Mouse (Mus musculus) CD4-positive, CD25-positive, alpha-beta regulatory T cell, adult 4 months (primary cell): Measurements from ENCODE around the gene Olfr492. TPM values are rescaled to one million over a fixed set of nuclear protein-coding genes. Genes with fewer than 3 reads are reported as not detected.

ENCODE experiments used
- ATAC-seq: one replicate; pipeline ENCODE4 v1.8.0; 2017
- polyA plus RNA-seq, 2 experiments: library from polyadenylated mRNA; unstranded; fragments of 100-300 nt; shearing (Covaris generic); gene quantifications; one replicate each; pipeline ENCODE4 v1.2.1; 2017

Olfr492 gene
- polyA plus RNA-seq: not detected

DNA sequence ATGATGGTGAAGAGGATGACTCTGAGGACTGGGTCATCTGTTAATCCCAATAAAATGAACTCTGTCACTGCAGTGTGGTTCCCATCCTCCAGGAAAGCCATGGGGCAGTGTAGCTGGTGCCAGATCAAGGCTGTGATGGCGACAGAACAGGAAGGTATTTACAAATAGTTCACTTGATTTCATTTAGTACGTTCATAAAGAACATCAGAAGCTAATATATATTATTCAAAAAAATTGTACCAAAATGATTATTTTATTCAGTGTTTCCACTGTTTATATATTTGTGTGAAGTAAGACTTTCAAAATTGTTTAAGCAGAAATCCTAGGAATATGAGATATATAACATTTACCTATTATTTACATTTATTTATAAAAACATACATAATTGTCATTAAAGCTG, at the start of gene Olfr492:
Gene Olfr492, minus strand, starts transcription at position 101 of the 400 bp plus-strand sequence.
- ATAC-seq: no peak

- no peak for ATAC-seq
These were observed 41.6 kb upstream of the Olfr492 start, which contains the start of gene Olfr494 for GRCm38 (mm10) chr7:108365035-108365434. Gene Olfr494, plus strand, starts transcription at chr7:108365335.

DNA sequence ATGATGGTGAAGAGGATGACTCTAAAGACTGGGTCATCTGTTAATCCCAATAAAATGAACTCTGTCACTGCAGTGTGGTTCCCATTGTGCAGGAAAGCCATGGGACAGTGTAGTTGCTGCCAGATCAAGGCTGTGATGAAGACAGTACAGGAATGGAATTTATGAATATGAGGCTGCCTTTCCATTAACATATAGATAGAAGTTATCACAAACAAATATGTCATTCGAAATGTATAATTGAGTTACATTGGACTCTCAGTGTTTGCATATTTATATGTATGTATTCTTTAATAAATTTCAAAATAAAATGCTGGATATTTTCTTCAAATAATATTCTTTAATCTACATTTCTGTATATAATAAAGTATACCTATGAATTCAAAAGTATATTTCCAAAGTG, 23.4 kb upstream of the Olfr492 start, which contains the start of gene Olfr493:
Gene Olfr493, minus strand, starts transcription at position 101 of the 400 bp plus-strand sequence.
- ATAC-seq: no peak

DNA sequence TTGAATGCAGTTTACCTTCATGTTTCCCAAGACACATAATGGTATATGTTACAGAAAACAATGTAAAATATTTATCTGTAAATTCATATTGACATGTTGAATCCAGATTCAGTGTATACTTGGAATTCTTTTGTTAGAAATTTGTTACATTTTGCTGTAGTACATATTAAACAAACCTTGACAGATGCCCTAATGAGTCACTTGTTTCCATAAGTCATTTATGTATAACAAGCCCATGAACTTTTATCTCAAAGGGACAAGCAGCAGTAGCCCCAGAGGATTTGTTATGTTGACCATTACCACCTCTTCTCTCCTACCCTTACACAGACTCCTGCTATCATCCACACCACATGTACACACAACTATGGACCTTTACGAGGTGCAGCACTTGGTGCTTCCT, 10.3 kb downstream of the Olfr492 start, which contains the start of gene Olfr491:
Gene Olfr491, plus strand, starts transcription at position 301 of the 400 bp plus-strand sequence.
- no peak for ATAC-seq

- no peak for ATAC-seq
These were observed 34.6 kb downstream of the Olfr492 start, which contains the start of gene Olfr490 for GRCm38 (mm10) chr7:108288834-108289233. Gene Olfr490, minus strand, starts transcription at chr7:108288934.

Other genes with a start within 250 kb of the Olfr492 start
- under 1 TPM in 1 of 2 experiments, not detected in 1; 0.16 TPM for gene Olfr481, start 243.8 kb downstream of the Olfr492 start, polyA plus RNA-seq
- gene Olfr482, start 226.1 kb downstream of the Olfr492 start, polyA plus RNA-seq: not detected
- not detected for gene Olfr483, start 222.8 kb downstream of the Olfr492 start, polyA plus RNA-seq
- not detected for gene Olfr484, start 196.2 kb downstream of the Olfr492 start, polyA plus RNA-seq
- not detected for gene Olfr485, start 163.8 kb downstream of the Olfr492 start, polyA plus RNA-seq
- gene Olfr486, start 150.9 kb downstream of the Olfr492 start, polyA plus RNA-seq: not detected
- not detected for gene Olfr487, start 109.0 kb downstream of the Olfr492 start, polyA plus RNA-seq
- not detected for gene Olfr488, start 65.3 kb downstream of the Olfr492 start, polyA plus RNA-seq
- gene Olfr490, start 34.7 kb downstream of the Olfr492 start, polyA plus RNA-seq: not detected
- gene Olfr491, start 10.2 kb downstream of the Olfr492 start, polyA plus RNA-seq: not detected
- gene Olfr493, start 23.3 kb upstream of the Olfr492 start, polyA plus RNA-seq: not detected
- gene Olfr494, start 41.7 kb upstream of the Olfr492 start, polyA plus RNA-seq: not detected
- not detected for gene Olfr495, start 69.5 kb upstream of the Olfr492 start, polyA plus RNA-seq
- not detected for gene Olfr497, start 96.7 kb upstream of the Olfr492 start, polyA plus RNA-seq
- not detected for gene Olfr498, start 141.7 kb upstream of the Olfr492 start, polyA plus RNA-seq
- not detected for gene Olfr502, start 201.4 kb upstream of the Olfr492 start, polyA plus RNA-seq
- not detected for gene Olfr503, start 220.9 kb upstream of the Olfr492 start, polyA plus RNA-seq
- gene Olfr504, start 242.1 kb upstream of the Olfr492 start, polyA plus RNA-seq: not detected